Mouse (Mus musculus): ENCODE results near the gene Serpina1e.

Gene Serpina1e

DNA sequence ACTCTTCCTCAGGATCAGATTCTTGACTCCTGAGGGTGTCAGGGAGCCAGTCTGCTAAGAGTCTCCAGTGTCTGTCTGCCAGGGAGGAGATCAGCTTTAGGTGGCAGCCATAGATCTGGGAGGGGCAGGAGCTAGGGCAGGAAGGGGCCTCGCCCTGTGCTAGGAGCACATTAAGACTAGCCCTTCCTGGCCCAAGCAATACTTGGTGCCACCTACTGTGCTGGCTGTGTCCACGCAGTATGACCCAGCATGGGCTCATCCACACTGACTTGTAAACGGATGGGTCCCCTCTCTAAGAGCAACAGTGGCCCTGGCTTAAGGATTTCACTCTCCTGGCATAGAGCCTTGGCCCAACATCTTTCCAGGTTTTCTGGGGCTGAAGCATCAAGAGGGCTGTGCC is at the start of gene Serpina1e:
TSS of gene Serpina1e (minus strand) at position 178 of the 400 bp plus-strand sequence.
- no peak for DNase-seq (ENCODE audit: low read depth in 1 of 2, low spot score in 2 of 2)

DNA sequence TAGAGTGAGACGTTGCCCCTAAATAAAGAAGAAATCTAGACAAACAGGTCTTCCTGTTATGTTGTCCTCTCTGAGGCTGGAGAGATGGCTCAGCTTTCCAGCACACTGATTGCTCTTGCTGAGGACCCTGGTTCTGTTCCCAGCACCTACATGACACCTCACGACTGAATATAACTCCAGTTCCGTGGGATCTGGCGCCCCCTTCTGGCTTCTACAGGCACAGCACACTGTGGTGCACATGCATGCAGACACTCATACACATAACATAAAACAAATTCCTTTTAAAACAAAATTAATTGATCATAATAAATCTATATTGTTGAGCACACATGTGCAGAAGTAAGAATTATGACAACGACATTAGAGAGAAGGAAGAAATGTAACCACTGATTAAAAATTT is 45.9 kb upstream of the Serpina1e start:
- DNase-seq (ENCODE audit: low read depth in 1 of 2, low spot score in 2 of 2): no peak

- DNase-seq (ENCODE audit: low read depth in 1 of 2, low spot score in 2 of 2): no peak
These were observed 44.5 kb upstream of the Serpina1e start for GRCm38 (mm10) chr12:104003238-104003612.

DNA sequence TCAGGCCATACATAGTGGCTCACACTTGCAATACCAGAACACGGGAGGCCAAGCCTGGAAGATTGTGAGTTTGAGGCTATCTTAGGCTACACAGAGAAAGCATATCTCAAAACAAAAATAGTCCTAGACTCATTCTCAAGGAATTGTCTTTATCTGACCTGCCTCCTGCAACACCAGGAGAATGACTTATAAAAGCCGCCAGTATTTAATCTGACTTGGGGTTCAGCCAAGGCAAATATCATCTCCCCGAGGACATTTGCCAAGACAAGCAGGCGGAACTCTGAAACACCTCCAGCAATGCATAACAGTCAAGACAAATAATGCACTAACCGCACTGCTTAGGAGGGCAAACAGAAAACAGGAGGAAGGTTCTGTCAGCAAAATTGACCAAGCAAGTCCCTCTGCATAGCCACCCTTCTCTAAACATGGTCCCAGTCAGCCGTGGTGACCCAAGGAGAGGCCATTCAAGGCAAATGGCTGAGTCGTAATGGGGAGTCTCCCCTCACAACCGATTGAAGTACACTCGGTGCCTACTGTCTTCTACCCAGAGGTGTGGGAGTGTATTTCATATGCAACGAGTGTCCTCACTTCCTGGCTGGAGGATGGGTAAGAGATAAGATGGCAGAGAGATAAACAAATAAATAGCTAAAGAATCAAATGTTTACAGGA is 43.9 kb upstream of the Serpina1e start:
- no peak for DNase-seq (ENCODE audit: low read depth in 1 of 2, low spot score in 2 of 2)

GRCm38 (mm10) chr12:104000594-104000993 is 41.8 kb upstream of the Serpina1e start:
- no peak for DNase-seq (ENCODE audit: low read depth in 1 of 2, low spot score in 2 of 2)

DNA sequence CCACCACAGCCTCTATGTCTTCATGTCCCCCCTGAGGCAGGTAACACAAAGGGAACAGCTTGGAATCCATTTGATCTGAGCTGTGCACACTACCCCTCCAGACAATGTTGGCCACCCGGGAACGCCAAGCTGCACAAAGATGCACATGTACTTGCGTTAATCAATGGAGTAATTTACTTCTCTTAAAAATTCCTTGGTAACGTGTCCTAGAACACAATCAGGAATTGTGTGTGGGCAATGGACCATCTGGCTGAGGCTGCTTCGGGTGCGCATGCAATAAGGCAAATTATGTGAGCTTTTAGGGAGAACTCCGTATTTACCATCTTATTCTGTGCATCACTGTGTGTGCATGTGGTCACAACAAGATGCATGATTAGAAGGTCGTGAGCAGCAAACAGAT is 40.8 kb upstream of the Serpina1e start:
- DNase-seq (ENCODE audit: low read depth in 1 of 2, low spot score in 2 of 2): no peak

DNA sequence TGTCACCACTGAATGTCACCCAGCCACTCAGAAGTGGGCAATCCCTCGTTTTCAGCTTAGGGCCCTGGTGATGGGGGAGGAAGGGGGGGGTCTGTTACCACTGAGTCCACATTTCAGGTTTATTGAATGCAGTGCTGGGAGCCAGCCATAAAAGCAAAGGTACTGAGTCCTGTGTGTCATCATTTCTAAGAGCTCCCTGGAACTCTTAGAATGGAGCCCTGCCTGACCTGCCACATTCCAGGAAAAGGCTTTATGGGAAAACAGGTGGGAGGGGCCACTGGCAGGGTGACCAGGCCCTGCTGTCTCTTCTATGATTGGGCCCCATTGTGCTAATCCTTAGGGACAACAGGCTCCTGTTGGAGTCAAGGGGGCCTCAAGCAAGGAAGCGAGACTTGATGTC is 37.7 kb upstream of the Serpina1e start:
- no peak for DNase-seq (ENCODE audit: low read depth in 1 of 2, low spot score in 2 of 2)

DNA sequence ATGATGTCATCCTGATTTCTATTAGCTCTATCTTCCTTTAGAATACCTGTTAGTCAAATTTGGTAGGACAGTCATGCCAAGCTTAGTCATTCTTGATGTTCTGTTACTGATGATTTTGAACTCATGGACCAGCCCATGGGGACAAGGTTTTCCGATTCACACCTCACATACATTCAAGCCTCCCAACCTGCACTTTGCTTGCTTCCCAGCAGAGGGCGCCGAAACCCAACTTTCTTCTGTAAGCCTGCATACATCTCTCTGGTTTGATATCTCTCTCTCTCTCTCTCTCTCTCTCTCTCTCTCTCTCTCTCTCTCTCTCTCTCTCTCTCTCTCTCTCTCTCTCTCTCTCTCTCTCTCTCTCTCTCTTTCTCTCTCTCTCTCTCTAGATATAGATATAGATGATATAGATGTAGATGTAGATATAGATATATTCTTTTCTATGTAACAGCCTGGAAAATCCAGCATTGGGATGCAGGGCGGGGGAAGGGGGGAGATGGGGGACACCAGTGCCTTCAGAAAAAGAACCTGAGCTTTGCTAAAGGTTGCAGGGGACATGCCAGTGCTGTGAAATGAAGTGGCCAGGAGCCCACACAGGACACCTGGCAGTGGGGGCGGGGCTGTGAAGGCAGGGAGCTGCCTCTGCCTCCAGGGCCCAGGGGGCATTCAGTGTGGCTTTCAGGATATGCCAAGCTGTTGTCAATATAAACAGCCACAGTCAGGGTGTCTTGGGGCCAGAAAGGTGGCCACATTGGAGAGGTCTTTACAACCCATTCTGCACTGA is 36.7 kb upstream of the Serpina1e start:
- no peak for DNase-seq (ENCODE audit: low read depth in 1 of 2, low spot score in 2 of 2)

DNA sequence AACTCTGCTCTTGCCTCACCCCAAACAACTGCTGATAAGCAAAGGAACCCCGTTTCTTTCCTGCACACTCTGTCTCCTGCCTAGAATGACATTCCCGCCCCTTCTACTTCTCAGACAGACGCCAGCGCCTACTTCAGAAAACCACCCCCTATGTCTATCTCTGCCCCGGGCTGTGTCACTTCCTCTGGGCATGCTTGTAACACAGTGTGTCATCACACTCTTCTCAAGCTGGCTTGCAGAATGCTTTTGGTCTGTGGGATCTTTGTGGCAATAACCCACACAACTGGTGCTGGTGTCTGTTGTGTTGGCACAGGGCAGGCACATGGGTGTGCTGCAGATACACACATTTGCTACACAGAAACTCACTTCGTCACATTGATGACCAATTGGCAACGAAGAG is 34.2 kb upstream of the Serpina1e start:
- no peak for DNase-seq (ENCODE audit: low read depth in 1 of 2, low spot score in 2 of 2)

GRCm38 (mm10) chr12:103989857-103990256 is 31.1 kb upstream of the Serpina1e start, which contains the start of gene Serpina11:
TSS of gene Serpina11 (minus strand) at chr12:103989957.
- no peak for DNase-seq (ENCODE audit: low read depth in 1 of 2, low spot score in 2 of 2)

DNA sequence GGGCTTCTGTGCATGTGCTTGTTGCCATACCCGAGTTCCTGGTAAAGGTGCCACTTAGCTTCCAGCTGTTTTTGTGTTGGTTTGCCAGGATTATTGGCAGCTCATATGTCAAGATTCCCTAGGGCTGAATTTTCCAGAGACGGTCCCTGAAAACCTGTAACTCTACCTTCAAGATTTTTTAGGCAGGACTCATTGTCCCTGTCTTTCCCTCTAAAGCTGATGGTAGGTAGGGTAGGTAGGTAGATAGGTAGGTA is 30.7 kb upstream of the Serpina1e start:
- no peak for DNase-seq (ENCODE audit: low read depth in 1 of 2, low spot score in 2 of 2)

GRCm38 (mm10) chr12:103988754-103989513 is 30.2 kb upstream of the Serpina1e start:
- DNase-seq (ENCODE audit: low read depth in 1 of 2, low spot score in 2 of 2): no peak

- no peak for DNase-seq (ENCODE audit: low read depth in 1 of 2, low spot score in 2 of 2)
These were observed 27.1 kb upstream of the Serpina1e start for GRCm38 (mm10) chr12:103985868-103986267.

DNA sequence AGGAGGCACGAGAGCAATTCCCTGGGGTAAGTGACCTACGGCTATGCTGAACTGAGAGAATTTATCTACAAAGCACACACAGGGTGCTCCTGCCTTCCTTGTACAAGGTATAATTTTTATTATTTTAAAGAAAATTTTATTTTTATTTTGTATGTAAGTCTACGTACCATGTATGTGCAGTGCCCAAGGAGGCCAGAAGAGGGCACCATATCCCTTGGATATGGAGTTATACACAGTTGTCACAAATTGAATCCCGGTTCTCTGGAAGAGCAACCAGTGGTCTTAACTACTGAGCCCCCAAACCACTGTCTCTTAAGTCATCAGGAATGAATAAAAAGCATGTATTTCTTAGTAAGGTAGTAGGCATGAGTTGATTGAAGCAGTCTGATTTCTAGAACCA is 26.2 kb upstream of the Serpina1e start:
- no peak for DNase-seq (ENCODE audit: low read depth in 1 of 2, low spot score in 2 of 2)

GRCm38 (mm10) chr12:103981646-103982360 is 23.0 kb upstream of the Serpina1e start:
- no peak for DNase-seq (ENCODE audit: low read depth in 1 of 2, low spot score in 2 of 2)

- DNase-seq (ENCODE audit: low read depth in 1 of 2, low spot score in 2 of 2): no peak
These were observed 19.5 kb upstream of the Serpina1e start for GRCm38 (mm10) chr12:103978294-103978693.

DNA sequence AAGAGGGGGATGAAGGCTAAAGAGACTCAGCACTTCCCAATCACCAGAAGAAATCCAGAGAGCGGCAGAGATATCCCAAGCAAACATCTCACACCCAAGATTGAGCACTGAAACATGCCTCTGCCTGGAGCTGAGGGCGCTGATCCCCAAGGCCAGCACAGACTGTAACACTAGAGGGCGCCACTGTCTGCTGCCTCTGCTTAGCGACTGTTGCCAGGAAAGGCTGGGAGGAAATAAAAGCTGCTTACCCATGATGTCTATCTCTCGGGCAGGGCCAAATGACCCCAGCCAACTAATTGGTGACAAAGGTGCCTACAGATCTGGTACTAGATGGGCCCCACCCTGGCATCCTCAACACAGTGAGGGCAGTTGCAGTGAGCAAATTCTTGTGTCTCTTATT is 19.1 kb upstream of the Serpina1e start:
- no peak for DNase-seq (ENCODE audit: low read depth in 1 of 2, low spot score in 2 of 2)

- no peak for DNase-seq (ENCODE audit: low read depth in 1 of 2, low spot score in 2 of 2)
These were observed 18.3 kb upstream of the Serpina1e start for GRCm38 (mm10) chr12:103977060-103977459.

DNA sequence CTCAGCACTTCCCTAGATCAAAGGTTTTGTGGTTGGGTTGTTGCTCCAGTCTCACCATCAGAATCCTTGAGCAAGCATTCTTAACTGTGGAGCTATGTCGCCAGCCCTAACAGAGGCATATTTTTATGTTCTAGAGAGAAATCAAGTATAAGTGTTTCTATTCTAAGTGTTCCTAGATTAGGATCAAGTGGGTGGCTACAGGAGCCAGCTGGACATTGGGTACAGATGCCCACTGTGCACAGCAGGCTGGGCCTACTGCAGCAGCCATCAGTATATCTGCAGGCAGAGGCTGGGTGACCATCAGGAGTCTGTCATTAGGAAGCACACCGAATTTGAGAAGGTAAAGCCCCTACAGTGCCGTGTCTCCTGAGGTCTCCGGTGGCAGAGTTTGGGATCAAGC is 12.3 kb upstream of the Serpina1e start:
- no peak for DNase-seq (ENCODE audit: low read depth in 1 of 2, low spot score in 2 of 2)

GRCm38 (mm10) chr12:103969577-103970116 is 10.9 kb upstream of the Serpina1e start:
- no peak for DNase-seq (ENCODE audit: low read depth in 1 of 2, low spot score in 2 of 2)

GRCm38 (mm10) chr12:103966761-103967160 is 8.0 kb upstream of the Serpina1e start:
- no peak for DNase-seq (ENCODE audit: low read depth in 1 of 2, low spot score in 2 of 2)
